Mouse (Mus musculus) testis, adult 2 months (tissue): ENCODE results near the gene Olfr1441.

ENCODE experiments used
- CTCF ChIP-seq: fragments of 200-500 bp; IDR thresholded peaks from 2 replicates; pipeline ENCODE4 v1.5.1; 2012; ENCODE audit warnings: low read depth, mild to moderate bottlenecking, inconsistent platforms, low read length, moderate library complexity; ENCODE audit not compliant: control insufficient read depth, insufficient read depth, insufficient replicate concordance
- POLR2A ChIP-seq: fragments of 200-500 bp; IDR thresholded peaks from 2 replicates; pipeline ENCODE4 v1.6.1; 2012; ENCODE audit warnings: low read depth, mild to moderate bottlenecking, inconsistent platforms, low read length, moderate library complexity; ENCODE audit not compliant: control insufficient read depth

GRCm38 (mm10) chr19:12440103-12440725 lies 23.0 kb downstream of the Olfr1441 start:
- no peak for TF ChIP-seq CTCF
- TF ChIP-seq POLR2A, result no peak
